Comparison of ENCODE assay signal across 20 mouse cellular contexts in the genomic region with DNA sequence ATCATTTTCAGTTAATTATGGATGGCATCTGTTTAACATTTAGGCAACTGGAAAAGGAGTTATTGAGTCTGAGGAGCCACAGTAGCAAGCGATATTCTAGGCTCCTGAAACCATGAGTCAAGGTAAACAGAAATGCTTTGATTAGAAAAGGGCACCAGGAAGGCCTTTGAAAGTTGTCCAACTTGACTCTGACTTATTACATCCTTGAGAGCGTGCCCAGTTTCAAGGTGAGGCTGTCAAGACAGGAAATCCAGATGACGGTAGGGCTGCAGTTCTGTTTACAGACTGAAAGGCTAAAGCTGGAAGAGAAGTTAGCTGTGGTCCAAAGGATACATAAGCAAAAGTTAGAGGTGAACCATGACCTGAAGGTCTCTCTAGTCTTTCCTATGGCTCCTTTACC.
DNase-seq lines count a peak whose midpoint lies in the region; ATAC-seq and TF ChIP-seq lines count a peak whose summit lies in the region.
"Had no signal": no experiment of that assay in that cellular context is flagged by ENCODE, and none has a peak within 500 bp of the region (broad histone marks: within the 10 kb centered on the region; RNA-seq: fewer than 3 reads in every experiment).

No protein-coding gene starts in this region.

- no peaks in the 10 kb centered on the region for H3K36me3 ChIP-seq in intestine, embryonic 15.5 days
- no peaks in the 10 kb centered on the region for H3K36me3 ChIP-seq in intestine, postnatal 0 days (ENCODE audit: control insufficient read depth, insufficient read depth)
- H3K36me3 ChIP-seq in lung, embryonic 15.5 days = no peaks in the 10 kb centered on the region
- no peaks in the 10 kb centered on the region for H3K36me3 ChIP-seq in stomach, embryonic 16.5 days (ENCODE audit: control insufficient read depth, insufficient read depth, low read length)
- H3K36me3 ChIP-seq: embryonic facial prominence, embryonic 12.5 days; limb, embryonic 10.5 days; liver, embryonic 12.5 days; midbrain, embryonic 15.5 days had no signal

- 36% methylated on average over 3 of the region's 3 CpGs for WGBS in intestine, embryonic 15.5 days
- WGBS in intestine, postnatal 0 days = 26% methylated on average over 3 of the region's 3 CpGs
- WGBS in lung, embryonic 15.5 days = 13% methylated on average over 3 of the region's 3 CpGs
- 31% methylated on average over 3 of the region's 3 CpGs for WGBS in stomach, embryonic 16.5 days

- no peak overlapping the region for H3K4me3 ChIP-seq in intestine, embryonic 15.5 days (replicated peaks)
- H3K4me3 ChIP-seq in intestine, postnatal 0 days (ENCODE audit: low read depth, low read length) = no peak overlapping the region
- no peak overlapping the region for H3K4me3 ChIP-seq in lung, embryonic 15.5 days
- no peak overlapping the region for H3K4me3 ChIP-seq in stomach, embryonic 16.5 days (replicated peaks; ENCODE audit: low read length)
- H3K4me3 ChIP-seq: embryonic facial prominence, embryonic 12.5 days; heart, adult 2 months; layer of hippocampus, adult 2 months; left cerebral cortex, adult 2 months; limb, embryonic 10.5 days; liver, embryonic 12.5 days; midbrain, embryonic 15.5 days had no signal

- no peak overlapping the region for H3K4me2 ChIP-seq in intestine, embryonic 15.5 days (replicated peaks)
- H3K4me2 ChIP-seq in intestine, postnatal 0 days (replicated peaks; ENCODE audit: low read depth) = no peak overlapping the region
- H3K4me2 ChIP-seq in lung, embryonic 15.5 days = no peak overlapping the region
- H3K4me2 ChIP-seq in stomach, embryonic 16.5 days (ENCODE audit: low read depth, low read length) = no peak overlapping the region
- H3K4me2 ChIP-seq: embryonic facial prominence, embryonic 12.5 days; liver, embryonic 12.5 days; midbrain, embryonic 15.5 days had no signal

- H3K9me3 ChIP-seq in intestine, embryonic 15.5 days = no peaks in the 10 kb centered on the region
- no peaks in the 10 kb centered on the region for H3K9me3 ChIP-seq in intestine, postnatal 0 days (ENCODE audit: control insufficient read depth)
- H3K9me3 ChIP-seq in lung, embryonic 15.5 days = no peaks in the 10 kb centered on the region
- no peaks in the 10 kb centered on the region for H3K9me3 ChIP-seq in stomach, embryonic 16.5 days (replicated peaks; ENCODE audit: control insufficient read depth, low read length)
- H3K9me3 ChIP-seq: embryonic facial prominence, embryonic 12.5 days; limb, embryonic 10.5 days; liver, embryonic 12.5 days; midbrain, embryonic 15.5 days had no signal

- no peaks in the 10 kb centered on the region for H3K4me1 ChIP-seq in intestine, embryonic 15.5 days (replicated peaks)
- H3K4me1 ChIP-seq in intestine, postnatal 0 days (replicated peaks; ENCODE audit: control insufficient read depth, insufficient read depth, low read length) = no peaks in the 10 kb centered on the region
- H3K4me1 ChIP-seq in lung, embryonic 15.5 days = peaks cover 31% of the 10 kb centered on the region
- H3K4me1 ChIP-seq in stomach, embryonic 16.5 days (ENCODE audit: control insufficient read depth, insufficient read depth, low read length) = peaks cover 4% of the 10 kb centered on the region; the same call in 1 of the 2 replicates
- H3K4me1 ChIP-seq: liver, embryonic 12.5 days; midbrain, embryonic 15.5 days had no signal

- no peaks in the 10 kb centered on the region for H3K27me3 ChIP-seq in intestine, embryonic 15.5 days (replicated peaks)
- no peaks in the 10 kb centered on the region for H3K27me3 ChIP-seq in intestine, postnatal 0 days (replicated peaks; ENCODE audit: control insufficient read depth, insufficient read depth, low read length)
- no peaks in the 10 kb centered on the region for H3K27me3 ChIP-seq in lung, embryonic 15.5 days
- H3K27me3 ChIP-seq in stomach, embryonic 16.5 days (ENCODE audit: control insufficient read depth, insufficient read depth, low read length) = no peaks in the 10 kb centered on the region
- H3K27me3 ChIP-seq: embryonic facial prominence, embryonic 12.5 days; liver, embryonic 12.5 days; midbrain, embryonic 15.5 days; Patski had no signal

- peak; percentile 67 for ATAC-seq in intestine, embryonic 15.5 days
- no peak for ATAC-seq in intestine, postnatal 0 days
- ATAC-seq in lung, embryonic 15.5 days (ENCODE audit: borderline replicate concordance, extremely low read depth, low FRiP score, low TSS enrichment) = no peak
- peak; percentile 80 for ATAC-seq in stomach, embryonic 16.5 days (ENCODE audit: insufficient read depth, low FRiP score)
- ATAC-seq: activated CD4-positive, CD25-positive, alpha-beta regulatory T cell, adult 4 months; forebrain, postnatal 0 days; liver, embryonic 12.5 days; midbrain, embryonic 15.5 days; Patski had no signal

- H3K27ac ChIP-seq in intestine, embryonic 15.5 days = no peak overlapping the region
- no peak overlapping the region for H3K27ac ChIP-seq in intestine, postnatal 0 days (ENCODE audit: low read depth, low read length)
- H3K27ac ChIP-seq in lung, embryonic 15.5 days = peak overlapping the region; percentile 79
- no peak overlapping the region for H3K27ac ChIP-seq in stomach, embryonic 16.5 days (ENCODE audit: low read length)
- H3K27ac ChIP-seq: embryonic facial prominence, embryonic 12.5 days; heart, adult 2 months; layer of hippocampus, adult 2 months; left cerebral cortex, adult 2 months; limb, embryonic 10.5 days; liver, embryonic 12.5 days; midbrain, embryonic 15.5 days had no signal

- no peak overlapping the region for H3K9ac ChIP-seq in intestine, embryonic 15.5 days
- no peak overlapping the region for H3K9ac ChIP-seq in intestine, postnatal 0 days (ENCODE audit: low read depth, low read length)
- no peak overlapping the region for H3K9ac ChIP-seq in lung, embryonic 15.5 days
- no peak overlapping the region for H3K9ac ChIP-seq in stomach, embryonic 16.5 days (ENCODE audit: low read length)
- H3K9ac ChIP-seq: embryonic facial prominence, embryonic 12.5 days; forebrain, postnatal 0 days; liver, embryonic 12.5 days; midbrain, embryonic 15.5 days had no signal

- no peak for DNase-seq in lung, postnatal 25 days (ENCODE audit: low spot score)
- peak; percentile 57 to 59 for DNase-seq in adrenal gland, postnatal 36 days
- DNase-seq in frontal cortex, adult 2 months (ENCODE audit: extremely low spot score in 1 of 2, low spot score in 1 of 2) = no peak
- DNase-seq: cerebellum, adult 18-20 months; cerebellum, postnatal 36 days; forebrain, postnatal 0 days; gastrocnemius, postnatal 10 days had no signal

- no peak for TF ChIP-seq CTCF in intestine, postnatal 0 days (IDR thresholded peaks at IDR 0.05; ENCODE audit: low read depth)

Comparison
In these comparisons a context has a peak if more than half of its experiments do, and no peak if none do; other contexts are left out.
1. ATAC-seq: peak in intestine, embryonic 15.5 days (single experiment) and stomach, embryonic 16.5 days (single experiment); none in intestine, postnatal 0 days (single experiment) and lung, embryonic 15.5 days (single experiment).
2. DNase-seq: peak in adrenal gland, postnatal 36 days (2 of 2); none in lung, postnatal 25 days (single experiment) and frontal cortex, adult 2 months (0 of 2).